Mouse (Mus musculus) heart, adult 2 months (tissue): ENCODE data around the gene Clgn. TPM values are rescaled to one million over a fixed set of nuclear protein-coding genes. Genes with fewer than 3 reads are reported as not detected.

Experiments used
- DNase-seq, 2 experiments: peaks; one replicate each; pipeline ENCODE4 v3.0.0; 2021
- H3K27ac ChIP-seq: fragments of 200-600 bp; 2 replicates; pipeline ENCODE4 v1.8.1; 2022
- H3K27me3 ChIP-seq: fragments of 200-500 bp; 2 replicates; pipeline ENCODE4 v1.6.1; 2012; ENCODE audit warnings: mild to moderate bottlenecking, low read length, inconsistent platforms, mixed read lengths; ENCODE audit not compliant: control insufficient read depth, insufficient read depth
- H3K36me3 ChIP-seq: fragments of 200-500 bp; 2 replicates; pipeline ENCODE4 v1.6.1; 2012; ENCODE audit warnings: low read length, inconsistent platforms; ENCODE audit not compliant: control insufficient read depth, insufficient read depth
- H3K4me1 ChIP-seq: fragments of 200-500 bp; 2 replicates; pipeline ENCODE4 v1.6.1; 2011; ENCODE audit warnings: low read length; ENCODE audit not compliant: control insufficient read depth, insufficient read depth
- H3K4me3 ChIP-seq: fragments of 200-600 bp; 2 replicates; pipeline ENCODE4 v1.8.1; 2022
- H3K79me2 ChIP-seq: fragments of 200-500 bp; replicated peaks from 2 replicates; pipeline ENCODE4 v1.6.1; 2012; ENCODE audit warnings: mild to moderate bottlenecking, inconsistent platforms, low read length, moderate library complexity, mixed read lengths; ENCODE audit not compliant: control insufficient read depth, insufficient read depth
- H3K9ac ChIP-seq: fragments of 200-500 bp; 2 replicates; pipeline ENCODE4 v1.6.1; 2012; ENCODE audit warnings: low read depth, mild to moderate bottlenecking, control low read depth, inconsistent platforms, low read length, mixed read lengths
- CTCF ChIP-seq: fragments of 200-600 bp; IDR thresholded peaks from 2 replicates; pipeline ENCODE4 v1.8.1; 2022; ENCODE audit warnings: antibody characterized with exemption, mild to moderate bottlenecking, moderate library complexity
- EP300 ChIP-seq: fragments of 200-500 bp; IDR thresholded peaks from 2 replicates; pipeline ENCODE4 v1.6.1; 2011; ENCODE audit warnings: low read depth, low read length, control low read depth; ENCODE audit not compliant: insufficient read depth
- POLR2A ChIP-seq: fragments of 200-500 bp; IDR thresholded peaks from 2 replicates; pipeline ENCODE4 v1.6.1; 2011; ENCODE audit warnings: mild to moderate bottlenecking, low read depth, low read length, control low read depth; ENCODE audit not compliant: insufficient read depth
- WGBS: fragments of 180-500 bp; shearing (Covaris S2); methylation state at CpG from one replicate; pipeline ENCODE4 v1.1.7; 2018; 5-methylcytosine and 5-hydroxymethylcytosine counted together
- intact Hi-C: fragments of 180-260 bp; cut with DNase I; formaldehyde crosslinking; loops from one replicate; pipeline ENCODE4 v1.15.1; 2025
- long read RNA-seq: library from polyadenylated mRNA; stranded (forward); transcript quantifications from one replicate; pipeline ENCODE4 v2.0.0, GENCODE M21; 2021
- polyA plus RNA-seq: library from polyadenylated mRNA; depleted of rRNA; stranded (reverse); fragments of >200 nt; gene quantifications from 2 replicates; pipeline ENCODE4 v1.2.3, GENCODE M21; 2012; rRNA removed
- total RNA-seq, 2 experiments: library from RNA; stranded (reverse); gene quantifications; 2 replicates each; pipeline ENCODE4 v1.2.3; 2021

The Clgn gene
- total RNA-seq (not detected), polyA plus RNA-seq (0.08 and 0.12 TPM in 2 replicates)
- long read RNA-seq: 0 reads

DNA sequence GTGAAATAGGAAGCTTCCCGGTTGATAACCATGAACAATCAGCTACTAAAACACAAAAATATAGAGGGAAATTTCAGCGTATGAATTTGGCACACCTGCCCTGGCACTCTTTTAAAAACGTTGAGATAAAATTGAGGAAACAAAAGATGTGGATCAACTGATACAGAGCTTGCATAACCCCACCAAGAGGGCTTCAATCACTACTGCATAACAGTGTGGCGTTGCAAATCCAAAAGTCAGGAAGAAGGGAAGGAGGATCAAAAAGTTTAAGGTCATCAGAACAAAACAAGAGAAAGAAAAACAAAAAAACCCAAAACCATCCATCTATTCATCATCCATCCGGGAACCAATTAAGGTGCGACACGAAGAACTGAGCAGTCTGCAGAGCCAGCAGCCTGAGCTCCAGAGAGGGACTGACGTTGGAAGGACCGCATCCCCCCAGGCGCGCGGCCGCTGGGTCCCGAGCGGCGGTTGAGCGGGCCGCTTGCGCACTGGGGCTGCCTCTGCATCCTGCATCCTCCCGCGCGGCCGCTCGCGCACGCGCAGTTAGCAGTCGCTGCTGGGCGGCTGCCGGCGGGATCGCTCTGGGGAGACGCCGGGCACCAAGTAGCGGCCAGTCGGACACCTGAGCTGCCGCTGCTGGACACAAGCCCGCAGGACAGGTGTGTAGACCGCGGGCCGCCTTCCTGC, at the start of gene Clgn:
Gene Clgn (plus strand): TSS at position 552 of the 690 bp plus-strand sequence.
- Histone ChIP-seq H3K9ac (no peak within 1 kb of the TSS), H3K27ac (no peak within 1 kb of the TSS), H3K79me2 (no peaks in the 10 kb centered on the region), H3K36me3 (no peaks in the 10 kb centered on the region), H3K27me3 (peaks cover 8% of the 10 kb centered on the region), H3K4me3 (no peak within 1 kb of the TSS), H3K4me1 (no peaks in the 10 kb centered on the region)
- 3% methylated on average over 41 of the region's 41 CpGs for WGBS
- peak; percentile 25 to 35 for DNase-seq
- no peak for TF ChIP-seq EP300
- TF ChIP-seq CTCF: no peak
- no peak for TF ChIP-seq POLR2A
- intact Hi-C loops: no loop called here

DNA sequence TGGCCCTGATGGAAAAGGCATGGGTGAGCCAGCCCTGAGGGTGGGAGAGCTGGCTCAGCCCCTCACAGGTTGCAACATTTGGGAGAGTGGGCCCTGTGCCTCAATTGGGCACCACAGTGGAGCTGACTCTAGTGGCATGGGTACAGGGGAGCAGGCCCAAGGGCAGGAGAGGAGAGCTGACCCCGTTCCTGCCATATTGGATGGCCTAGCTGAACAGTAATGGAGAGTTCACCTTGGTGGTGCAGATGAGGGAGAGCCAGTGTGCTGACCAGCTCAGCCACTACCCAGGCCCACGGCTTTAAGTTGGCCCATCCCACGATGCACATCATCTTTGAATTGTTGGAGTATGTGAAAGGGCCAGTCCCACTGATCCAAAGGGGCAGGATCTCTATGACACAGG, 47.6 kb upstream of the Clgn start:
- H3K27me3 ChIP-seq: no peaks in the 10 kb centered on the region

DNA sequence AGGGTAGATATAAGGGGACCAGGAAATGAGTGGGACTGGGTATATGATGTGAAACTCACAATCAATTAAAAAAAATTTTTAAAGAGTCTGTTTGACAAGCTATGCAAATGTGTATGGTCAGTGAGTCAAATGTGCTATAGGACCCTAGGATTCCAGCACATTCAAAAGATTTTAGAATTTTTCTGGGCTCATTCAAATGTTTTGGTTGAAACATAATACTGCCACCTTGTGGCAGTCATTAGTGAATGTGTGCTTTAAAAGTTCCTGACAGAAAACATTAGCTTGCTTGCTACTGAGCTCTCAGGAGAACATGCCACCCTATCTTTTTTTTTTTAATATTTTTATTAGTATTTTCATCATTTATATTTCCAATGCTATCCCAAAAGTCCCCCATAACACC, 47.0 kb upstream of the Clgn start:
- H3K36me3 ChIP-seq: no peaks in the 10 kb centered on the region
- no peaks in the 10 kb centered on the region for H3K27me3 ChIP-seq
- no peak for DNase-seq
- TF ChIP-seq CTCF (peak; percentile 78), EP300 (no peak)
- intact Hi-C loops: loop anchor here (1.0 to 10.0 kb wide), 3 partner anchors 82 to 478 kb away; partner anchors contain the start of gene Rnf150
- no peak overlapping the region for H3K4me3 ChIP-seq
- no peak overlapping the region for H3K27ac ChIP-seq
- no peaks in the 10 kb centered on the region for H3K4me1 ChIP-seq
- no peaks in the 10 kb centered on the region for H3K79me2 ChIP-seq
- H3K9ac ChIP-seq: no peak overlapping the region

More for the DNA sequence above, 47.6 kb upstream of the Clgn start:
- H3K4me3 ChIP-seq: no peak overlapping the region
- no peak for DNase-seq
- no peaks in the 10 kb centered on the region for H3K79me2 ChIP-seq
- no peak overlapping the region for H3K27ac ChIP-seq
- intact Hi-C loops: loop anchor here (1.0 to 10.0 kb wide), 3 partner anchors 82 to 477 kb away; partner anchors contain the start of gene Rnf150
- WGBS: 85% methylated on average over 3 of the region's 3 CpGs
- H3K36me3 ChIP-seq: no peaks in the 10 kb centered on the region
- H3K9ac ChIP-seq: no peak overlapping the region
- H3K4me1 ChIP-seq: no peaks in the 10 kb centered on the region
- TF ChIP-seq CTCF (no peak), POLR2A (no peak), EP300 (no peak)

DNA sequence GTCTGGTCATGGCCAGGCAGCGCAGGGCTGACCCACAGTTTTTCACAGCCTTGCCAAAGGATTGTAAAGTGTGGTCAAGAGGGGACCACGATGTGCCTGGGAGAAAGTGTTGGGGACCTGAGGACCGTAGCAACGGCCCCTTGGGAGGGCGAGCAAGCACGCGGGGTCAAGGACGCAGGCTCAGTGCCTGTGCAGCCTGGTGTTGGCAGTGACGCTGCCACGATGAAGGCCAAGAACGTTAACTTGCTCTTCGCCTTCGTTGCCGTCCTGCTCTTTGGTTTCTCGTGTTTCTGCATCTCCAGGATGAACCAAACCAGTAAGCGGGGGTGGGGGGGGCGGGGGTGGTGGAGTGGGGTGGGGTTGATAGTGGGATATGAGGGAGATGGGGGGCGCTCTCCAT, 41.4 kb upstream of the Clgn start, which contains the start of gene Mgat4d:
Gene Mgat4d (plus strand): TSS at position 209 of the 400 bp plus-strand sequence.
- Histone ChIP-seq H3K27ac (no peak within 1 kb of the TSS), H3K9ac (no peak within 1 kb of the TSS), H3K27me3 (no peaks in the 10 kb centered on the region), H3K36me3 (no peaks in the 10 kb centered on the region), H3K4me1 (no peaks in the 10 kb centered on the region), H3K79me2 (no peaks in the 10 kb centered on the region), H3K4me3 (no peak within 1 kb of the TSS)
- no peak for DNase-seq
- intact Hi-C loops: loop anchor here (10.0 kb wide), 1 partner anchor 483 kb away; the partner anchor contains the start of gene Rnf150
- TF ChIP-seq CTCF (no peak), POLR2A (no peak), EP300 (no peak)
- 64% methylated on average over 18 of the region's 18 CpGs for WGBS

DNA sequence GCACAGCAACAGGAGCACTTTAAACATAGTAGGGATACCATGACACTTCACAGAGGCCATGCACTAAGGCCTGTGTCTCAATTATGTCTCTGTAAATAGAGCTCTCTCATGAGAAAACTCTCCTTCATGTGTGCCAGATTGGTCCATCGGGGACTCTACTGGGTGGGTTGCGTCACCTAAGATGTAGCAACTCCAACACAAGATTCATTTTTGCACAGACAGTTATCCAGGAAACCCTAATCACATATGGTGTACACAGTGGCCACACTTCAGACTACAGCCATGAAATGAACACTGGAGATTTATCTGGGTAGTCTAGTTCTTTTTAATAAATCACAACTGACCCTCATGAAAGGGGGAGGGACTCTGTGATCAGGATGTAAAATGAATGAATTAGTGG, 38.4 kb upstream of the Clgn start:
- Histone ChIP-seq H3K27ac (no peak overlapping the region), H3K36me3 (no peaks in the 10 kb centered on the region), H3K9ac (no peak overlapping the region), H3K27me3 (peaks cover 1% of the 10 kb centered on the region; the same call in 1 of the 2 replicates), H3K4me1 (no peaks in the 10 kb centered on the region), H3K4me3 (no peak overlapping the region), H3K79me2 (no peaks in the 10 kb centered on the region)
- TF ChIP-seq POLR2A (no peak), EP300 (no peak), CTCF (no peak)
- 85% methylated on average over 2 of the region's 2 CpGs for WGBS
- no peak for DNase-seq
- intact Hi-C loops: no loop called here

DNA sequence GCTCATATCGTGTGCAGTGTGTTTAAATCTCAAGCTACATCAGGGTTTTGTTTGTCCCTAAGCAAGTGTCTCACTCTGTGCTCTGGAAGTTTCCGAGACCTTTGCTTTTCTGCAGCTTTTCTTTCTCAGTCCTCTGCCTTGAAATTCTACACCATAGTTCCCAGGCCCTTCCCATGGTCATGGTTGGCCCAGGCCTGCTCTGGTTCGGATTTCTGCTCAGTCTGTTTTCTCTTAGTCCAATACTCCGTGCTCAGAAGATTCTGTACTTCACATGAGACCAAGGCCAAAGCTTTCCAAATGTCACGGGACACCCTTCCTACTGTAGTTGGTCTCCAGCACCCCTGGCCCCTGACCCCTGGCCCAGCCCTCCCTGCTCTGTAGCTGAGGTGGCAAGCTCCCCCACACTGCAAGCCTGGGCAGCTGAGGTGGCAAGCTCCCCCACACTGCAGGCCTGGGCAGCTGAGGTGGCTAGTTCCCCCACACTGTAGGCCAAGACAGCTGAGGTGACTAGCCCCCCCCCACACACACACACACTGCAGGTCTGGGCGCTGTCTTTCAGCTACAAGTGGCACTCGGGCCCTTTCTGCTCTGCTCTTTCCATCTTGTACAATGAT, 26.4 kb upstream of the Clgn start:
- H3K36me3 ChIP-seq: no peaks in the 10 kb centered on the region
- H3K4me3 ChIP-seq: no peak overlapping the region
- no peak overlapping the region for H3K27ac ChIP-seq
- H3K27me3 ChIP-seq: no peaks in the 10 kb centered on the region
- no peaks in the 10 kb centered on the region for H3K79me2 ChIP-seq
- TF ChIP-seq POLR2A (no peak), CTCF (no peak), EP300 (no peak)
- 67% methylated on average over 7 of the region's 7 CpGs for whole genome bisulfite sequencing
- intact Hi-C loops: no loop called here
- H3K4me1 ChIP-seq: no peaks in the 10 kb centered on the region
- DNase-seq: no peak
- no peak overlapping the region for H3K9ac ChIP-seq
